Mouse (Mus musculus) MN1 (cell line): ENCODE data around the gene Msantd2.
A peak's percentile ranks its signal among the peaks of the same experiment; 100 is the strongest.

Experiments used
- DNase-seq: peaks from one replicate; pipeline ENCODE4 v3.0.0-alpha.2; 2016; ENCODE audit warnings: low spot score

Gene Msantd2

GRCm38 (mm10) chr9:37504348-37504747, 15.2 kb downstream of the Msantd2 start:
- DNase-seq: no peak

GRCm38 (mm10) chr9:37506023-37506422, 16.9 kb downstream of the Msantd2 start:
- no peak for DNase-seq

- DNase-seq: no peak
Measured at GRCm38 (mm10) chr9:37512097-37512496, 23.0 kb downstream of the Msantd2 start.

- no peak for DNase-seq
Measured at GRCm38 (mm10) chr9:37514456-37514855, 25.3 kb downstream of the Msantd2 start.

- peak; percentile 7 for DNase-seq
Measured at GRCm38 (mm10) chr9:37517467-37517866, 28.3 kb downstream of the Msantd2 start.

- DNase-seq: no peak
Measured at GRCm38 (mm10) chr9:37518991-37519390, 29.9 kb downstream of the Msantd2 start.

GRCm38 (mm10) chr9:37519995-37520394, 30.9 kb downstream of the Msantd2 start:
- DNase-seq: no peak

GRCm38 (mm10) chr9:37525461-37525860, 36.3 kb downstream of the Msantd2 start:
- DNase-seq: no peak

- no peak for DNase-seq
Measured at GRCm38 (mm10) chr9:37526443-37527395, 37.6 kb downstream of the Msantd2 start.

GRCm38 (mm10) chr9:37527396-37528224, 38.5 kb downstream of the Msantd2 start, which contains the start of gene Esam:
Gene Esam, plus strand, starts transcription at chr9:37528078.
- no peak for DNase-seq

- no peak for DNase-seq
Measured at GRCm38 (mm10) chr9:37528225-37528970, 39.3 kb downstream of the Msantd2 start.

GRCm38 (mm10) chr9:37530031-37530887, 41.1 kb downstream of the Msantd2 start:
- DNase-seq: peak; percentile 33

- DNase-seq: peak; percentile 71
Measured at GRCm38 (mm10) chr9:37530888-37531705, 42.0 kb downstream of the Msantd2 start.

GRCm38 (mm10) chr9:37536851-37537250, 47.7 kb downstream of the Msantd2 start:
- DNase-seq: no peak

- DNase-seq: no peak
Measured at GRCm38 (mm10) chr9:37537658-37538250, 48.6 kb downstream of the Msantd2 start.

- DNase-seq: no peak
Measured at GRCm38 (mm10) chr9:37539170-37540025, 50.3 kb downstream of the Msantd2 start, which contains the start of gene Vsig2. Gene Vsig2, plus strand, starts transcription at chr9:37539255.

- no peak for DNase-seq
Measured at GRCm38 (mm10) chr9:37540226-37540625, 51.1 kb downstream of the Msantd2 start.

GRCm38 (mm10) chr9:37540701-37541575, 51.8 kb downstream of the Msantd2 start:
- no peak for DNase-seq
